Mouse (Mus musculus) left cerebral cortex, postnatal 4 days (tissue): ENCODE data around the gene Depp1. TPM values are rescaled to one million over a fixed set of nuclear protein-coding genes. Genes with fewer than 3 reads are reported as not detected.
A peak's percentile ranks its signal among the peaks of the same experiment; 100 is the strongest.

Experiments used
- DNase-seq: peaks from one replicate; pipeline ENCODE4 v3.0.0-alpha.2; 2022
- intact Hi-C: fragments of 180-260 bp; cut with DNase I; formaldehyde crosslinking; loops from one replicate; pipeline ENCODE4 v1.15.1; 2025
- microRNA-seq: library from miRNA; unstranded; fragments of <30 nt; microRNA quantifications from one replicate; pipeline ENCODE4 v1.2.0, GENCODE M21; 2022
- total RNA-seq, 2 experiments: library from RNA; stranded (reverse); gene quantifications; 2 replicates each; pipeline ENCODE4 v1.2.3; 2021

The Depp1 gene
- total RNA-seq, 2 experiments from 2014 or later = 0.54 to 2.7 TPM

DNA sequence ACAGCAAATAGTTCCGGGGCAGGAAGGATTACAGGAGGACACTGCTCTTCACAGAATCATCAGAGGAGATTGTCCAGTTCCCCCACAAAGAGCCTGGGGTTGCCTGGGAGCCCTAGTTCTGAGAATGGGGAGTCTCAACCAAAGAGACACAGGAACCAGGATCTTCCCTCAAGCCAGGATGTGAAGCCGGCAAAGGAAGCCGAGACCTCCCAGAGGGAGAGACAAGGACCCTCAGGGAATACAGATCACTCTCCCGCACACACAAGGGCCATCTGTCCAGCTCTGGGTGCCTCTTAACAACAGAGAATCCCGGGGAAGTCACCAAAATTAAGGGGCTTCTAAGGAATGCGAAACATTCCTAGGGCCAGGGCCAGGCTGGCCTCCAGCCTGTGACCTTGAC is 26.9 kb downstream of the Depp1 start:
- intact Hi-C loops = no loop called here
- DNase-seq = no peak

GRCm38 (mm10) chr6:116679563-116680288 is 29.3 kb downstream of the Depp1 start:
- no peak for DNase-seq
- intact Hi-C loops = no loop called here

DNA sequence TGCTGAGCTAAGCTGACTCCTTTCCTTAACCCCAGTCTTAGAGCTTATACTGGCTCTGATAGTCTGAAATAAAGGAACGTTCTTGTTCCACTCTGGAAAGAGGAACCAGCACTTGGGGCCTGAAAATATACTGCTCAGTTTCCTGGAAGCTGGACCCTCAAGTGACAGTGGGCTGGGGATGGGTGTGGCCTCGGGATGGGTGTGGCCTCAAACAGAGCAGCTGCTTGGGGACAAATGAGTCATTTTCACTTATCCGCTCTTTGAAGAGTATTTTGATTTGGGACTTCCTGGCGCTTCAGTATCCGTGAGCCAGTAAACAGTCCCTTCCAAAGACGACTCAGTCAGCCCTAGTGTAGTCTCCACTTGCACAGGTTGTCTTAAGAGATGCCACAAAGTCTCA is 31.9 kb downstream of the Depp1 start:
- intact Hi-C loops = no loop called here
- DNase-seq = no peak

- no peak for DNase-seq
- intact Hi-C loops = no loop called here
Measured at GRCm38 (mm10) chr6:116693639-116694038, 43.2 kb downstream of the Depp1 start.

- intact Hi-C loops = no loop called here
- DNase-seq = no peak
Measured at GRCm38 (mm10) chr6:116694346-116694745, 43.9 kb downstream of the Depp1 start.

- DNase-seq = peak; percentile 33
- intact Hi-C loops = no loop called here
Measured at GRCm38 (mm10) chr6:116697413-116697812, 47.0 kb downstream of the Depp1 start.

- intact Hi-C loops = no loop called here
- no peak for DNase-seq
Measured at GRCm38 (mm10) chr6:116697896-116698425, 47.6 kb downstream of the Depp1 start.

DNA sequence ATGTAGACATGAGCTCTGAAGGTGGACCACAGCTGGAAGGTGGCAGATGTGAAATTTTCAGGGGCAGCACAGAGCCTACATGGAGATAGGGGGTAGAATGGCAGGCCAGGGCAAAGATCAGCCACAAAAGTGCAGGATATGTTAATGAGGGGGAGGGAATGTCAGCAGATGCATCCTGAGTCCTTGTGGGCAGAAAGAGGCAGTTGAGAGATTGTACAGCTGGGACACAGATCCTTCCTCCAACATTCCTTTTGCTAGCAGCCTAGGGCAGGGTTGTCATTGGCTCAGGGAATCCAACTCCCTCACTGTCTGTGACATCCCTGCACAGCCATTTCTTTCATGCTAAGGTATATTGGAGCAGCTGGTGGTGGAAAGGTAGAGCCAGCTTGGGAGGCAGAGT is 50.4 kb downstream of the Depp1 start:
- intact Hi-C loops = loop anchor here (10.0 kb wide), 1 partner anchor 46 kb away; the partner anchor contains the start of gene Depp1
- no peak for DNase-seq

Small RNAs within 50 kb of the gene (microRNA-seq; reads per million reads assigned to microRNA genes)
- not detected for gene Mir7043

Other genes with a start within 250 kb of the Depp1 start
- 1 to 10 TPM; 1.3 to 1.4 TPM for gene Alox5, start 189.4 kb upstream of the Depp1 start, total RNA-seq
- not detected for gene Olfr211, start 161.5 kb upstream of the Depp1 start, total RNA-seq
- gene Olfr212, start 144.1 kb upstream of the Depp1 start, total RNA-seq = under 1 TPM; 0.14 to 0.20 TPM
- gene Olfr213, start 112.2 kb upstream of the Depp1 start, total RNA-seq = not detected
- 1 to 10 TPM; 2.5 to 3.9 TPM for gene Gm5580, start 99.5 kb upstream of the Depp1 start, total RNA-seq
- not detected for gene Olfr214, start 96.4 kb upstream of the Depp1 start, total RNA-seq
- gene Olfr215, start 66.4 kb upstream of the Depp1 start, total RNA-seq = not detected
- gene Zfp422, start 21.6 kb upstream of the Depp1 start, total RNA-seq = 10 to 100 TPM; 42.0 to 49.9 TPM
- gene Rassf4, start 23.3 kb downstream of the Depp1 start, total RNA-seq = 1 to 10 TPM; 2.9 to 3.4 TPM
- gene Tmem72, start 66.3 kb downstream of the Depp1 start, total RNA-seq = under 1 TPM; 0.12 to 0.22 TPM